Mouse (Mus musculus) frontal cortex, adult (tissue): ENCODE data around the gene Rsrc2.

Experiments used
- ATAC-seq: cut with Nextera tagmentation; 2 replicates; pipeline ENCODE4 v1.9.2; 2017; ENCODE audit warnings: mild to moderate bottlenecking, moderate library complexity, mixed read lengths; ENCODE audit not compliant: low TSS enrichment

Gene Rsrc2

DNA sequence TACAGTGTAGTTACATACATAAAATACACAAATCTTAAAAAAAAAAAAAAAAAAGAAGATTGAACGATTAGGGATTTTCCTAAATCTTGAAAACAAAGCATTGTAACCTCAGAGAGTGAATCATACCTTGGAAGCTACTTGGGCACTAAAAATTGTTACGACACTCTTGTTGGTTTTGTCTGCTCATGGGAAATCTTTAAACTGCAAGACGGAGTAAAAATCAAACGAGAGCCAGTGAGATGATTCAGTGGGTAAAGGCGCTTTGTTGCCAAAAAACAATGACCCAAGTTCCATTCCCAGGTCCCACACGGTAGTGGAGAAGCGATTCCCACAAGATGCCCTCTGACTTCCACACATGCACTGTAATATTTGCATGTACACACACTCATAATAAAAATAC lies 53.0 kb downstream of the Rsrc2 start:
- ATAC-seq, result no peak

- ATAC-seq, result no peak
These were observed 54.7 kb downstream of the Rsrc2 start for GRCm38 (mm10) chr5:123694468-123694867.

GRCm38 (mm10) chr5:123684221-123685144 lies 64.7 kb downstream of the Rsrc2 start, which contains the start of gene Clip1:
TSS of gene Clip1 (minus strand) at chr5:123684618.
- ATAC-seq, result peak; percentile 74

- ATAC-seq, result peak; percentile 29
These were observed 65.6 kb downstream of the Rsrc2 start for GRCm38 (mm10) chr5:123683377-123684220.

GRCm38 (mm10) chr5:123683043-123683376 lies 66.2 kb downstream of the Rsrc2 start:
- ATAC-seq, result no peak

- no peak for ATAC-seq
These were observed 66.8 kb downstream of the Rsrc2 start for GRCm38 (mm10) chr5:123682372-123682771.

DNA sequence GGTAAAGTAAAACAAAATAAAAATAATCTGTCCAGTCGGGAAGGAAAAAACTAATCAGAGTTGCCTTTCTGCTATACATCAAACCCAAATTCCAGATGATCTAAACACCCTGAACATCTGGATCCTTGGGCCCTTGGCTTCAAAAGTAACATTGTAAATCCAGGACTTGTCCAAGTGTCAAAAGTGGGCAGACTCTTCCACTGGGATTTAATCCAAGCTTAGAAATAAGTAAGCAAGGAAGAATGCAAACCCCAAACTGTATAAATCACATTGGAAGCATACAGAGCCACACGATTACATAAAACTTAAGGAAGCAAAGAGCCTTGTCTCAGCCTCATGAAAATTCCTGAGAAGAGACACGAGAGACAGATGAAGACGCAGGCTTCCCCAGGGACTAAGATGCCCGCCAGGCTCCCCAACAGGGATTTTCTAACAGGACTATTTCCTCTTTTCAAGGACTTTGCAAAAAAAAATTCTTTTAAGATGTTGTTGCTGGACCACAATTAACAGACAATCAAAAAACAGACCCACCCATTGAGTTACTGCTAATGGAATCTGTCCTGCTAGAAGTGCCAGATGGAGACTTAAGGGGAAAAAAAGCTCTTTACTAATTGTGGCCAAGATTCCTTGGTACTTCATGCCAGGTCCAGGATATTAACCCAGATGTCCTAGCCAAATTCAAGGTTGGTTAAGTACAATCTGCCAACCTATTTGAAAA lies 69.5 kb downstream of the Rsrc2 start:
- ATAC-seq, result no peak

- no peak for ATAC-seq
These were observed 70.1 kb downstream of the Rsrc2 start for GRCm38 (mm10) chr5:123679106-123679505.
